Mouse (Mus musculus) liver, adult (tissue): ENCODE data around the gene Icam2.
A peak's percentile ranks its signal among the peaks of the same experiment; 100 is the strongest.

Experiments
- GATA4 ChIP-seq: IDR thresholded peaks from 2 replicates; pipeline ENCODE4 v1.6.1; 2014; ENCODE audit warnings: mild to moderate bottlenecking, low read length; ENCODE audit not compliant: insufficient replicate concordance

Gene Icam2

DNA sequence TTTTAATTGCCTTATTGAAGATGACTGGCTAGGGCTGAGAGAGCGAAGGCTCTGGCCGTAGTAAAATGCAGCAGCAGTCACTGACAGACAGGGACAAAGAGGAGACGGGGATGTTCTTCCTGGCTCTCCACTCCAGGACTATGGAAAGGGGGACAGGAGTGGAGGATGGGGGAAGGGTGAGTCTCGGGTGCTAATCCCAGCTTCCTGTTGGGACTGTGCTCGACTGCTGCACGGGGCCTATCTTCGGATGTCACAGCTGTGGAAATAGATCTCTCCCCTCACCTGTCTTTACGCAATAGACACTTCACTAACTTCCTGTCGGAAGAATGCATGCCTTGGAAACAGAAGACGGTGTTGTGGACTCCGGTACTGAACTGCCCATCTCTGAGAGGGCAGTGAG, 13.9 kb downstream of the Icam2 start:
- TF ChIP-seq GATA4: no peak

DNA sequence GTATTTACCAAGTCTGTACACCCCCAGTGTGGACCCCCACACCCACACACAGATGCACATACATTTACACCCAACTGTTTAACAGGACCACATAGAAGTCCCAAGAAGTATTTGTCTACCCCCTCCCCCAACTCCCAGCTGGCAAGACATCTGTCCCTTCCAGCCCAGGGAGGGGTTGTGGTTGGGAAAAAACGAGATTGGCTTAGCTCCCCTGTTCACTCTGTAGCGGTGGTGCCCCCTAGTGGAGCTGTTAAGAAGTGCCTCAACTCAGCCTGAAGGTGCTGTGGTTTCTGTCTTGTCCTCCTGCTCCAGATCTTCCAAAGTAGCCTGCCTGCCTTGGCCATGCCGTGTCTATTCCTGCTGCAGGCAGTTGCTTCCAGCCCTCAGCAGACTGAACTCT, 21.6 kb downstream of the Icam2 start:
- TF ChIP-seq GATA4: no peak

- no peak for TF ChIP-seq GATA4
Observed at GRCm38 (mm10) chr11:106365366-106365765, 22.5 kb downstream of the Icam2 start, which contains the start of gene Prr29. TSS of gene Prr29 (plus strand) at chr11:106365472.

DNA sequence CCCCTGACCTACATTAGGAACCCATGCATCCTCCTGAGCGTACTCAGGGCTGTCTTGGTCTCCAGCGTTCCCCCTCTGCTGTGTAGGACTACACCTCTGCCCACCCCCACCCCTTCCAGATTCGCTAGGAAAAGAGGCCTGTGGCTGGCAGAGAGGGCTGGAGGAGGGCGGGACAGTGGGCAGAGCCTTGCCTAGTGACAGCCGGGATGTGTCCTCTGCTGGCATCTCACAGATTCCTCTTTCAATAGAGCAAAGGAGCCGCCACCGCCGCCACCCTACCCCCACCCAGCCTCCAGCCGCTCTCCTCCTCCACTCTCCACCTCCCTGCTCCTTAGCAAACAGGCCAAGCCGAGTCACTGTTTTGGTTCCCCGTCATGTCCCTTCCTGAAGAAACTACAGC, 23.2 kb downstream of the Icam2 start:
- TF ChIP-seq GATA4: no peak

DNA sequence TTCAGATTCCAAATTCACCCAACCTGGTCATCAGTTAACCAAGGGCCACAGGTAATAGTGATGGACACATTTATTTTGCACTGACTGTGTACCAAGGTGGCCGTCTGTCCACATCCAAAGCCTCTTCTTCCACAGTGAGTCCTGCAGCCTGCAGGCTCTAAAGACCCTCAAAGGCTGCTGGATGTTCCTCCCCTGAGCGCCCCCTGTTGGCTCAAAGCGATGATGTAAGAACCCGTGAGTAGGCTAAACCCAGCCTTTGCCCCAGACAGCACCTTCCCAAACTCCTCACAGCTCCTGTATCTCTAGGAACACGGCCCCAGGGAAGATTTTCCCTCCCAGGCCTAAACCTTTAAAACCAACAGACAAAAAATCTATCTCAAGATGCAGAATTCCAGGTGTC, 28.5 kb downstream of the Icam2 start:
- no peak for TF ChIP-seq GATA4

- peak; percentile 81; the same call in 1 of the 2 replicates for TF ChIP-seq GATA4
Observed at GRCm38 (mm10) chr11:106355382-106356128, 32.3 kb downstream of the Icam2 start.

GRCm38 (mm10) chr11:106354181-106354580, 33.7 kb downstream of the Icam2 start:
- no peak for TF ChIP-seq GATA4

DNA sequence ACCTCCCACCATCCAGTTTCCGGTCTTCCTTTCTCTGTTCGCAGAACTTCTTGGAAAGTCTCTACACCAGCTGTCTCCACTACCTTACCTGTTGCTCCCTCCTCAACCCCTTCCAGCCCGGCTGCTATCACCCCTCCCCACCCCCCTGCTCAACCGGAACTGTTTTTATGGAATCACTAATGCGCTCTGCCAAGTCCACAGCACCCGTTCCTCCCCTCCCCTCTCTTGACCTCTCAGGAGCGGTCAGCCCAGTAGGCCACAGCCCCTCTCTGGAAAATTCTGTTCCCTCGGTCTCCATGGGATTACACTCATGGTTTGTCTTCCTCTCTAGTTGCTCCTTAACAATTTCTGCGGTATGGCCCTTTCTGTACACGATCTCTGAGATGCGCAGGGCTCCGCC, 34.7 kb downstream of the Icam2 start, which contains the start of gene Scn4a:
Gene Scn4a (minus strand): TSS at position 101 of the 400 bp plus-strand sequence.
- TF ChIP-seq GATA4: no peak

GRCm38 (mm10) chr11:106351941-106352340, 35.9 kb downstream of the Icam2 start:
- no peak for TF ChIP-seq GATA4

DNA sequence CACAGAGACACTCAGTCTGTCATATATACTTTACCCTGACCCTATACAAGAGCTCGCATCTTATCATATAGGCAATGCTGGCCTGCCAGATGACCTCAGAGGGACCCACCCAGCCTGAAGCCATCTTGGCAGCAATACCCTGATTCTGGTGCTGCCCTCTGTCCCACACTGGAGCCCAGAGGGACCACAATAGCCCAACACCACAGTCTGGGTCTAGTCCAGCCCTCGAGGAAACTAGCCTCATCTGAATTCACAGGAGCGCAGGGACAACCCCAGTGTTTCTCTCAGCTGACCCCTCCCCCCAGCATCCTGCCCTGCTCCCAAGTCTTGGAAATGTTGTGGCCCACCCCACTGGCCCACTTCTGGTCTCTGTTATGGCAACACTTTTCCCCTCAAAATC, 36.6 kb downstream of the Icam2 start:
- TF ChIP-seq GATA4: no peak

DNA sequence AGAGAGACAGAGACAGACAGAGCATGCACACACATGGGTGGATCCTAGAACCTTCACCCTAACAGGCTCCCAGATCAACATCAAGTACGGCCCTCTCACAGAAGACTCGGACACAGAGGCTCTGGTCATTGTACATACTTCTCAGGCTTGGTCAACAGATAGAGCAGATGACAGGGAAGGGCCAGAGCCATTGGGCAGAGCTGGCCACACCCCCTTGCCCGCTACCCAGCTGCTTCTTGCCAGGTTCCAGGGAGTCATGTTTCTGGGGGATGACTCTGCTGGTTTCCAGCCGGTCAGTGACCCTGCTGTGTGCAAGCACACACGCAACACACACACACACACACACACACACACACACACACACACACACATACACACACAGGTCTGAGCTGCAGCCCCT, 37.0 kb downstream of the Icam2 start:
- no peak for TF ChIP-seq GATA4

DNA sequence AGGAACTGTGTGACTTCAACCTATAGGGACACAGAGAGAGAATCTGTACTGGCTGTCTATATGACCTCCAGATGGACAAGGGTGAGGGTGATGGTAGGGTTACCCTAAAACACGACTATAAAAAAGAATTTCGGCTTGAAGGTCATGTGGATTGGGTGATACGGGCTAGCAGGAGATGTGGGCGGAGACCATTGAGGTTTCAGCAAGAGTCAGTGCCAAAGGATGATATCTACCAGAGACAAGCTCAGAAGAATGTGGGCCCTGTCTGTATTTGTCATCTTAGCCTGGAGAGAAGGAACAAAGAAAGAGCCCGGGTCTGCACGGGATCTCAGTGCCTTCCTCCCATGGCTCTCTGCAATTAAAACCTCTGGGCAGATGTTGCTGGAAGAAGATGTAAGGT, 38.1 kb downstream of the Icam2 start:
- no peak for TF ChIP-seq GATA4

DNA sequence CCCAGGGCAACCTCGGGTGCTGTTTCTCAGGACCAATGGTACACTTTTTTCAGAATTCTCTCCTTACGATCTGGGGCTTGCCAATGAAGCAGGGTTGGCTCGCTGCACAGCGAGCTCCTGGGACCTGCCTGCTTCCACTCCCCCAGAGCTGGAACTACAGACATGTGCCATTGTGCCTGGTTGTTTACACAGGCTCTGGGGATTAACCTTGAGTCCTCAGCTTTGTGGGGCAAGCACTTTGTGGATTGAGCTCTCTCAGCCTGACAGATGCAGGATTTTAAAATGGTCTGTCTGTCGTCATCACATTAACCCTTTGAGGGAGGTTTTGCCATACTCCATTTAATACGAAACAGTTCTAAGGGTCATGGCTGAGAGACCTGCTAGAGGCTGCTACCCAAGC, 43.0 kb downstream of the Icam2 start:
- TF ChIP-seq GATA4: no peak

- no peak for TF ChIP-seq GATA4
Observed at GRCm38 (mm10) chr11:106340990-106341520, 46.8 kb downstream of the Icam2 start.

GRCm38 (mm10) chr11:106338870-106339269, 49.0 kb downstream of the Icam2 start:
- TF ChIP-seq GATA4: no peak

- TF ChIP-seq GATA4: no peak
Observed at GRCm38 (mm10) chr11:106338029-106338428, 49.8 kb downstream of the Icam2 start.

DNA sequence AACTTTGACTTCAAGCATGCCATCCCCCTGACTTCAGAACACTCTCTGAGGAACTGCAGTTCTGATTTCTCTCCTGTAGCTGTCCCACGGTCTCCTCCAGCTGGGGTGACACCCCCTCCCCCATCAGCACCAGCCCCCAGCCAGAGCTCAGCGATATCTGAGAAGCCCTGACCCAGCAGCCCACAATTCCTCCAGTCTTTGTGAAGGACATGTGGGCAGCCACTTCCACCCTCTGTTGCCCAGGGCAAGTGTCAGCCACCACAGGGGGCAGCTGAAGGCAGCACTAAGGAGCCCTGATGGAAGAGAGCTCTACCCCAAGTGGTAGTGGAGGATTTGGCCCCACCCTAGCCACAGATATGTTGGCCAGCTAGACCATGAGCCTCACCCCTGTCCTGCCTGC, 53.8 kb downstream of the Icam2 start:
- TF ChIP-seq GATA4: no peak
